Mouse (Mus musculus) forebrain, embryonic 11.5 days (tissue): ENCODE measurements around the gene Ace. TPM values are rescaled to one million over a fixed set of nuclear protein-coding genes. Genes with fewer than 3 reads are reported as not detected.

Source experiments
- ATAC-seq: fragments of 200-750 bp; cut with Nextera tagmentation; replicated peaks from 2 replicates; pipeline ENCODE4 v1.8.0; 2017; ENCODE audit warnings: moderate TSS enrichment; ENCODE audit not compliant: low FRiP score
- DNase-seq: peaks from one replicate; pipeline ENCODE4 v3.0.0-alpha.2; 2017; ENCODE audit warnings: low spot score
- H3K27ac ChIP-seq: fragments of 300-500 bp; sonication (generic); 2 replicates; pipeline ENCODE4 v1.5.1; 2014; ENCODE audit warnings: low read depth, low read length
- H3K27me3 ChIP-seq: fragments of 300-500 bp; sonication (generic); 2 replicates; pipeline ENCODE4 v1.6.1; 2014; ENCODE audit warnings: mild to moderate bottlenecking, low read length, mixed read lengths; ENCODE audit not compliant: control insufficient read depth, insufficient read depth
- H3K36me3 ChIP-seq: fragments of 300-500 bp; sonication (generic); 2 replicates; pipeline ENCODE4 v1.6.1; 2014; ENCODE audit warnings: mild to moderate bottlenecking, low read length, moderate library complexity, mixed read lengths; ENCODE audit not compliant: control insufficient read depth, insufficient read depth
- H3K4me1 ChIP-seq: fragments of 300-500 bp; sonication (generic); replicated peaks from 2 replicates; pipeline ENCODE4 v1.6.1; 2014; ENCODE audit warnings: low read length, mixed read lengths; ENCODE audit not compliant: control insufficient read depth, insufficient read depth
- H3K4me2 ChIP-seq: fragments of 300-500 bp; sonication (generic); 2 replicates; pipeline ENCODE4 v1.6.1; 2014; ENCODE audit warnings: low read depth, mild to moderate bottlenecking, low read length, moderate library complexity, mixed read lengths; ENCODE audit not compliant: severe bottlenecking
- H3K4me3 ChIP-seq: fragments of 300-500 bp; sonication (generic); 2 replicates; pipeline ENCODE4 v1.5.1; 2014; ENCODE audit warnings: low read depth, low read length
- H3K9ac ChIP-seq: fragments of 300-500 bp; sonication (generic); 2 replicates; pipeline ENCODE4 v1.6.1; 2014; ENCODE audit warnings: low read length
- H3K9me3 ChIP-seq: fragments of 300-500 bp; sonication (generic); 2 replicates; pipeline ENCODE4 v1.6.1; 2016; ENCODE audit warnings: low read length, mixed read lengths; ENCODE audit not compliant: control insufficient read depth
- WGBS: fragments of 180-500 bp; shearing (Covaris S2); extraction: QIAGEN DNeasy Blood & Tissue Kit; methylation state at CpG from one replicate; pipeline ENCODE4 v1.1.7; 2014; 5-methylcytosine and 5-hydroxymethylcytosine counted together
- polyA plus RNA-seq: library from polyadenylated mRNA; unstranded; fragments of >200 nt; fragmentation: Nextera tagmentation; extraction: Ambion mirVana; gene quantifications from 2 replicates; pipeline ENCODE4 v1.2.1, GENCODE M21; 2014

Gene Ace
- polyA plus RNA-seq, 1 experiment from 2014 or later, result 0.90 TPM

DNA sequence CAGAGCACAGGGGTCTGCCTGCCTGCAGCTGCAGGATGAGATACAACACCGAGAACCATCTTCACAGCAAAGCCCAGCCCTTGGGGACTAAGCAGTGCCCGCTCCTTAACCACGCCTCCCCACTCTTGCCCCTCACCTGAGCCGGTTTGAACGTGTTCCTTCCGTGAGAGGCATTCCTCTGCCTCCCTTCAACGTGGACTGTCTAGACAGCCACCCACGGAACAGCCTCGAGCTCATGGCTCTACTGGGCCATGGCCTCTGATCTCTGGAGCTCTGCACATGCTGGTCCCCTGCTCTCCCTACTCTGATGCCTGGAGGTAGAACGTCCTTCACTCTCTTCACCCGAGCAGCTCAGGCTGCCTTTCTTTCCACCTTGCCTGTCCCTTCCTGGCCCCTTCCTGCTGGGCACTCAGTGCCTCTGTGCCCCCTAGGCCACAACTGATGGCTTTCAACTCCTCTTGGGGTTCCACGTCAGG is 14.8 kb upstream of the Ace start, which contains the start of gene Cyb561:
TSS of gene Cyb561 (minus strand) at position 426 of the 476 bp plus-strand sequence.
- Histone ChIP-seq H3K9ac (no peak within 1 kb of the TSS), H3K4me1 (no peaks in the 10 kb centered on the region), H3K4me3 (no peak within 1 kb of the TSS), H3K4me2 (no peak within 1 kb of the TSS), H3K27me3 (no peaks in the 10 kb centered on the region), H3K27ac (no peak within 1 kb of the TSS), H3K9me3 (no peaks in the 10 kb centered on the region), H3K36me3 (no peaks in the 10 kb centered on the region)
- ATAC-seq (no peak), DNase-seq (no peak)
- 84% methylated on average over 12 of the region's 12 CpGs for WGBS

DNA sequence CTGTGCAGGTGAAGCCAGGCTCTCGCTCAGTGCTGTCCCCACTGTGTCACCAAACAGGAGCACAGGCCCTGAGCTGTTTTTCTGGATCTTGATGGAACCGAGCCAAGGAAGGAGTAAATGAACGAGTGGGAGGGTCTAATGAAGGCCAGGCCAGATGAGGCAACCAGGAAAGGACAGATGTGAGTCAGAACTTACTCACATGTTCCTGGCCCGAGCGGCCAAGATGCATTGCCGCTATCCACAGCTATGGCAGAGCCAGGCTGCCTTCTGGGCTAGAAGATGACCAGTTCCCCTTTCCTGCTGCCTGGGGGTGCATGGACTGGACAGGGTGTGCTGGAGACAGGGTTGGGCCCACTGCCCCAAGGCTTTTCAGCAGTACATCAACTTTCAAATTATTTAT is 14.3 kb upstream of the Ace start:
- no peaks in the 10 kb centered on the region for H3K36me3 ChIP-seq

DNA sequence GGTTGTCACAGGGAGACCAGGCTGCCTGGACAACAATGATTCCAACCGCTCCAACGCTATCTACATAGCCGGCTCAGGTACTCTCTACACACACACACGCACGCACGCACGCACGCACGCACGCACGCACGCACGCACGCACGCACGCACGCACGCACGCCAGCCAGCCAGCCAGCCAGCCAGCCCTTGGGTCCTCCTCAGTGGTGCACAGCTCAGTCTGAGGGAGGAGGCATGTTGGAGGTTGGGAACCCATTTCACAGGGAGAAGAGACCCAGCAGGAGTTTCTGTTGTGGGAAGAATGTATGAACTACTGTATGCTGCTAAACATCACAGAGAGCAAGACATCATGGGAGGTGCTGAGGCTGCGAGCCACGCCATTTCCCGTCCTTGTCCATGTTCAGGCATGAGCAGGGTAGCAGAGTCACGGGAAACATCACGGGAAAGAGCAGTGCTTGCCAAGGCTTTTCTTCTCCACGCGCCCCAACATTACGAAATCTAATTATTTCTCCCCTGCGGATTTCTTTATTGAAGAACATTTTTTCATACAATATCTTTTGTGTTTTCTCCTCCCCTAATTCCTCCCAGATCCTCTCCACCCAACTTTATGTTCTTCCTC is 11.8 kb upstream of the Ace start:
- Histone ChIP-seq H3K4me2 (no peak overlapping the region), H3K27me3 (no peaks in the 10 kb centered on the region), H3K9me3 (no peaks in the 10 kb centered on the region), H3K4me1 (no peaks in the 10 kb centered on the region), H3K36me3 (no peaks in the 10 kb centered on the region), H3K9ac (no peak overlapping the region), H3K27ac (no peak overlapping the region), H3K4me3 (no peak overlapping the region)
- WGBS, result 89% methylated on average over 28 of the region's 28 CpGs
- ATAC-seq, result no peak
- DNase-seq, result no peak

More for the DNA sequence above, 14.3 kb upstream of the Ace start:
- Histone ChIP-seq H3K4me1 (no peaks in the 10 kb centered on the region), H3K4me3 (no peak overlapping the region), H3K27me3 (no peaks in the 10 kb centered on the region), H3K9me3 (no peaks in the 10 kb centered on the region), H3K27ac (no peak overlapping the region), H3K4me2 (no peak overlapping the region), H3K9ac (no peak overlapping the region)
- WGBS, result 85% methylated on average over 6 of the region's 6 CpGs
- no peak for ATAC-seq
- DNase-seq, result no peak

DNA sequence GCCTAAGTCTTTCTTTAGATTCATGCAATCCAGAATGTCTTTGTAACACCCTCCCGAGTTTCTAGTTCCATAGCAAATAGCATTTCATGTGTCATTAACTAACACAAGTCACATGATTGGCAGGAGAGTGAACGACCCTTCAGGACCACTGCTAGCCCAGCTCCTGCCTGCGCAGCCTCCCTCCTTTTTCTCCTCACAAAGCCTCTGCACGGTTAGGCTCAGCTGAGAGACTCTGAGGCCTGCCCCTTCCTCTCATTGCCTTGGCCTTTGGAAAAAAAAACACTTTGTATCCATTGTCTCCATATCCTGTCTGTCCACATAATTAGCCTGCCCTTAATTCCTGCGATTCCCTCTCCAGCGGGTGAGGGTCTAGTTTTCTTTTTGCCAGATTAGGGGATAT is 10.2 kb upstream of the Ace start:
- no peak for ATAC-seq
- DNase-seq, result no peak
- Histone ChIP-seq H3K4me3 (no peak overlapping the region), H3K27me3 (no peaks in the 10 kb centered on the region), H3K36me3 (no peaks in the 10 kb centered on the region), H3K9ac (no peak overlapping the region), H3K9me3 (no peaks in the 10 kb centered on the region), H3K4me1 (no peaks in the 10 kb centered on the region), H3K4me2 (no peak overlapping the region), H3K27ac (no peak overlapping the region)
- WGBS, result 48% methylated on average over 6 of the region's 6 CpGs

DNA sequence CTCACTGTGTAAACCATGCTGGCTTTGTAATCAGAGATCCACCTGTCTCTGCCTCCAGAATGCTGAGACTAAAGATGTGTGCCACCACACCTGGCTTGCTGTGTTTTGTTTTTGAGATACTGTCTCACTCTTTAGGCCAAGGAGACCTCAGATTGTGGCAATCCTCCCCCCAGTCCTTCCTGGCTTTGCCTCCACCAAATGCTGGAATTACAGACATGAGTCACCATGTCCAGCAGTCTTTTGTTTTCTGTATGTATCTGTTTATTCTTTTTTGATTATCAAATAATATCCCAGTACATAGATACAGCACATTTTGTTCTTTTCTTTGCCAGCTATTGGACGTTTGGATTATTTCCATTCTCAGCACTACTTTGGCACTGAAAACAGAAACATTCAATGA is 9.2 kb upstream of the Ace start:
- Histone ChIP-seq H3K9ac (no peak overlapping the region), H3K27ac (no peak overlapping the region), H3K4me1 (no peaks in the 10 kb centered on the region), H3K9me3 (no peaks in the 10 kb centered on the region), H3K4me3 (no peak overlapping the region), H3K36me3 (no peaks in the 10 kb centered on the region), H3K27me3 (no peaks in the 10 kb centered on the region), H3K4me2 (no peak overlapping the region)
- WGBS, result 74% methylated on average over 1 of the region's 1 CpGs
- ATAC-seq, result no peak
- DNase-seq, result no peak

DNA sequence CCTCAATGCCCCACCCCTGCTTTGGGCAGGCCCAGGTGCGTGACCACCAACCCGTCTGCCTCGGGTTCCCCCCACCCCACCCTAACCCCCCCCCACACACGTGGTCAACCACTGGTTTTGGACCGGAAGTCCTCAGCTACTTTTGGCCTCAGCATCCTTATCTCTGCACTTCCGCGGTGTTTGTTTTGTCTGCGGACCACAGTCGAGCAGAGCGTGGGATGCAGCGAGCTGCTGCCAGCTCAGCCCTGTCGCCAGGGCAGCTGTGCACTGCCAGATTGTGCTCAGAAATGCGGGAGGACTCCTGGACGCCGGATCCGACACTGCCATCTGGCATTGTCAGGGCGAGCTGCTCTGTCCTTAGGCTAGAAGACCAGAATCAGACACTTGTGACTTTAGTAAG is 8.4 kb upstream of the Ace start:
- no peak overlapping the region for H3K9ac ChIP-seq
- no peak for ATAC-seq
- H3K4me2 ChIP-seq, result no peak overlapping the region
- DNase-seq, result no peak
- no peak overlapping the region for H3K27ac ChIP-seq
- no peak overlapping the region for H3K4me3 ChIP-seq
- no peaks in the 10 kb centered on the region for H3K27me3 ChIP-seq
- H3K9me3 ChIP-seq, result no peaks in the 10 kb centered on the region
- no peaks in the 10 kb centered on the region for H3K4me1 ChIP-seq
- H3K36me3 ChIP-seq, result no peaks in the 10 kb centered on the region
- WGBS, result 69% methylated on average over 17 of the region's 17 CpGs

DNA sequence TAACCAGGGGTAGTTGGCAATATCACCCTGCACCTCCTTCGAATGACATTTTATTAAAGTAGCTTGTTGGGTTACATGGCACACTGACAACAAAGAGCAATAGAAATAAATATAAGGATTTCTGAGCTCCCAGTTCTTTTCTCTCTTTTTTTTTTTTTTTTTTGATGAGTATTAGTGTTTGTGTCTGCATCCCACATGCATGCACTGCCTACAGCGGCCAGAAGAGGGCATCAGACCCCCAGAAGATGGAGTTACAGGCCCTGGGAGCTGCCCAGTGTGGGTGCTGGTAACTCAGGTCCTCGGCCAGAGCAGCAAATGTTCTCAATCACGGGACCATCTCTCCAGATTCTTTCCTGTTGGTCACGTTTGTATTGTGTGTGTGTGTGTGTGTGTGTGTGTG is 3.1 kb upstream of the Ace start:
- H3K4me3 ChIP-seq, result no peak overlapping the region

DNA sequence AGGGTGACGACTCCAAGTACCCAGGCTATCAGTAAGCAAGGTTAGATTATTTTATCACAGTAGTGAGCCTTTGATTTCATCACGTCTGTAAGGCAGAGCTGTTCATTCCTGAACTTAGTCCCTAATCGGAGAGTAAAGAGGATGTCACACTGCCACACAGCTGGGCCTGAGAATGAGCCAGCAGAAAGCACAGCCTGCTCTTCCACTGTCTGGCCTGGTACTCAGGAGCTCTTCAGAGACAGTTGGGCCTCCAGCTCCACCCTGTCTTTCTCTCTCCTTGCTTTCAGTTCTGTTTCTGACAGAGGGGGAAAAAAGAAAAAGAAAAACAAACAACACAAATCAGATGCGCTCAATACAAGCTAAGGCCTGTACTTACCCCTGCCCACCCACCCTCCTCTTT is 1.5 kb upstream of the Ace start:
- Histone ChIP-seq H3K27me3 (peaks cover 21% of the 10 kb centered on the region), H3K9me3 (no peaks in the 10 kb centered on the region), H3K36me3 (no peaks in the 10 kb centered on the region), H3K4me1 (0 out of 2 replicates have a peak, but pooled peaks cover 3% of the 10 kb centered on the region), H3K4me3 (no peak overlapping the region), H3K9ac (no peak overlapping the region), H3K4me2 (no peak overlapping the region), H3K27ac (no peak overlapping the region)
- WGBS, result 73% methylated on average over 4 of the region's 4 CpGs
- ATAC-seq (no peak), DNase-seq (no peak)

More for the DNA sequence above, 3.1 kb upstream of the Ace start:
- 68% methylated on average over 5 of the region's 5 CpGs for WGBS
- Histone ChIP-seq H3K9ac (no peak overlapping the region), H3K4me2 (no peak overlapping the region), H3K4me1 (0 out of 2 replicates have a peak, but pooled peaks cover 3% of the 10 kb centered on the region), H3K27ac (no peak overlapping the region), H3K9me3 (no peaks in the 10 kb centered on the region), H3K27me3 (peaks cover 21% of the 10 kb centered on the region), H3K36me3 (no peaks in the 10 kb centered on the region)
- DNase-seq (no peak), ATAC-seq (no peak)

DNA sequence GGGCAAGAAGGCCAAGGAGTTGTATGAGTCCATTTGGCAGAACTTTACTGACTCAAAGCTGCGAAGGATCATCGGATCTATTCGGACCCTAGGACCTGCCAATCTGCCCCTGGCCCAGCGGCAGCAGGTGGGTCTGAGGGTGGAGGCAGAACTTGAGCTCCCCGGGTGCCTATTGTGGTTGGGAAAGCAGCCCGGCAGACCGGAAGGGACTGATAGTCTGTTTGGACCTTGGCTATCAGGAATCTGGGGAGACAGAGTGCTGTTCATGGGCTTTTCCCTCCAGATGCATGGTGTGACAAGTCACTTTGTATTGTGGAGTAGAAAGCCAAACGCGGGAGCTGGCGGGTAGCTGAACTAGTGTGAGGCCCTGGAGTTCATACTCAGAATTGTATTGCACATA is 1.2 kb downstream of the Ace start:
- Histone ChIP-seq H3K4me2 (no peak overlapping the region), H3K4me3 (no peak overlapping the region), H3K9ac (no peak overlapping the region), H3K27me3 (peaks cover 21% of the 10 kb centered on the region), H3K9me3 (no peaks in the 10 kb centered on the region), H3K36me3 (no peaks in the 10 kb centered on the region), H3K27ac (no peak overlapping the region), H3K4me1 (0 out of 2 replicates have a peak, but pooled peaks cover 3% of the 10 kb centered on the region)
- no peak for ATAC-seq
- no peak for DNase-seq
- WGBS, result 47% methylated on average over 10 of the region's 10 CpGs
